Mouse (Mus musculus) embryo, embryonic 10 days (tissue): Measurements from ENCODE around the gene Loxl1.

Experiments
- DNase-seq: peaks from one replicate; pipeline ENCODE4 v3.0.0-alpha.2; 2015; ENCODE audit warnings: low spot score

The Loxl1 gene

DNA sequence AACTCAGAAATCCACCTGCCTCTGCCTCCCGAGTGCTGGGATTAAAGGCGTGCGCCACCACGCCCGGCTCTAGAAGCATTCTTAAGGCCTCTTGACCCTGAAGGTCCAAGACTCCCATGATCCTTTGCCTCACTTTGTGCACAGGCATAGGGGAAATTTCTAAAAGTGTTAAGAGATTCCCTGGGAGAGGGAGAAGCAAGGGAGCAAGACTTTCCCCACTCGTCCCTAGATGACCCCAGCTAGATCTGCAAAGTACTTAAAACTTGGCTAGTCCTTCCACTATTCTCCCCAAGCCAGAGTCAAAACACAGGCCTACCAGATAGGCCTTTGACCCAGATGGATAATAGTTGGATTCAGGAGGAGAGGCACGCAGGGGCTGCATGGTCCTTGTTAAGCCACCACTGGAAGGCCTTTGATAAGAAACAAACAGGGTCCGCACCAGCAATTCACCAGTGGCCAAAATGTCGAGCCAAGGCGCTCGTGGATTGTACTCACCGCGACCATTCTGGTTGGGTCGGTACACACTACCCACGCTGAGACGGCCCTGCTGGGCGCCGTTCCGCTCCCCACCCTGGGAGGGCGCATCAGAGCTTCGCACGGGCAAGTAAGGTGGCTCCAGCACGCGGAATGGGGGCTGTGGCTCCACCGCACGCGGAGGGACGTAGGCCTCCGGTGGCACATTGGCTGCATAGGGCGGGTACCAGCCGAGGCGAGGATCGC lies 1.6 kb downstream of the Loxl1 start:
- DNase-seq: peak; percentile 50

DNA sequence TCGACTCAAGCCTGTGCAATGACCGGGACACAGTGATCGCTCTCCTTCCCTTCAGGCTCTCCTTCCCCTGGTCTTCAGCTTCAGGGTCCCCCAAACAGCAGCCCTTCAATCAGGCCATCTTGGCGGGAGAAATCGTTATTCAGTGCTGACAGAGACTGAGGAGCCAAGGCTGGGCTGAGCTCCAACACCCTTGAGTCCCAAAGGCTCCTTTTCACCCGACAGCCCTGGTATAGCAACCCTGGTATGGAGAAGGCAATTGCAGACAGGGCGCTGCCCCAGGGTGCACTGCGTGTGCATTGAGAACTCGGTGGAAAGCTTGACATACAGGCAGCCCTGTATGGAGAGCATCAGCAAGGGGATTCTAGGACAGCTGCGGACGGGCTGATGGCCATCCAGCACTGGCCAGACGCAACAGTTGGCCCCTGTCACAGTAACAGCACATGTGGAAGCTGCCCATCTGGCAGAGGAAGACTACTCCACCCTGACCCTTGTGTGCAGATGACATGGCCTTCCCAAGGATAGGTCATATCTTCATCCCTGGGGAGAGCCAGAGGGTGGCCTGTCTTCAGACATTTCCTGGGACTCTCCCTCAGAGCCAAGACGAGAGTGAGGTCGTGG lies 2.8 kb downstream of the Loxl1 start:
- no peak for DNase-seq

DNA sequence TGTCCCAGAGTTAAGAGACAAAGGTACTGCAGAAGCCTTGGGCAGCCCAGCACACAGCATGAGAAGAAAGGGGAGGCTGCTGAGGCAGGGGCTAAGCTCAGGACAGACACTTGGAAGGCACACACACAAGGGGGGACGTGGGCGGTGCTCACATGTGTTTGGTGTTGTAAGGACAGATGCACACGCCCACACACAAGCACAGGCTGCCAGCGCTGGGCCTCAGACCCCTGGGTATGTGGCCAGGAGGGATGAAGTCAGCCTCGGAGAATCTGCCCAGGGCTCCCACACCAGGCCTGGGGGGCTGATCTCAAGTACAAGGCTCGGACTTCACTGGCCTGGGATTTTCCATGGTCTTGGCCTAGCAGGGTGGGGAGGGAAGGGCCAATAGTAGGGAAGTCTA lies 4.6 kb downstream of the Loxl1 start:
- DNase-seq: peak; percentile 57

DNA sequence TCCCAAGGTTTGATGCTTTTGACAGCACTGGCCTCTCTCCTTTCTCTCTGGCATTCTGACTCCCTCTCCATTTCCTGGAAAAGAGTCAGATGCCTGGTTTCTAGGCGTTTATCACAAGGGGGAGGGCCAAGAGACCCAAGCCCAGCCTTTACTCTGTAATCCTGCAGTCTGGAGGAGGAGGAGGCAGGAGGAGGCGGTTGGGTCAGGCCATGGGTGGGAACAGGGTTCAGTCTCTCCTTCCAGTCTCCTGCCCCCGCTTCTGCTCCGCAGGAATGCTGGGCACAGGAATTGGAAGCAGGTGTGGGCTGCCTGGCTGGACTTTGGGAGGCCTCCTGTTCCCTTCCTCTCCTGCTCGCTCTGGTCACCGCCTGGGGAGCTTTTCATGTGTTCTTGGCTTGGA lies 7.3 kb downstream of the Loxl1 start:
- peak; percentile 26 for DNase-seq

DNA sequence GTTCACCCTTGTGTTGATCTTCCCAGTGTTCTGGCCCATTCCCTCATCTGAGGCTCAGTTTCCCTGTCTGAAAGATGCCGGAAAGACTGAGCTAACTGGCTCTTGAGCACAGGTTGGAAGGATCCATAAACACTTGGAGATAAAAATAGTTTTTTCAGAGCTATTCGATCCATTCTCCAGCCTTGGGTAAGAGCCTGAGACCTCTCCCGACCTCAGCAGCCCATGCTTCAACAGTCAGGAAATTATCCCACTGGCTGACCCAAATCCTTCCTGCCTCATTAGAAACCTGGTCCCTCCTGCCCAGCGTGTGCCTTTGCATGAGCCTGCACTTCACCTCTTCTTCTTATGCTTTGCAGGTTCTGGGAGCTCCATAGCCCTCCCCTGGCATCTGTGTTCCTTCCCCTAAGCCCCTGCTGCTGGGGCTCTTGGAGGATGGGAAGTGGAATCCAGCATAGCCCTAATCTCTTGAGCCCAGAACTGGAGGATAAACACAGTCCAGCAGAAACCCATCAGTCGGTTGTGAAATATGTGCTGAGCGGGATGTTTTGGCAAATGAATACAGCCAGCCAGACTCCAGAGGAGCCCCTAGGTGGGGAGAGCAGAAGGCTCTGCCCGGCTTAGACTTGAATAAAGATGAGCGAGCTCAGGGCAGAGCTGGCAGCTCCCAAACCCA lies 9.3 kb downstream of the Loxl1 start:
- peak; percentile 26 for DNase-seq

DNA sequence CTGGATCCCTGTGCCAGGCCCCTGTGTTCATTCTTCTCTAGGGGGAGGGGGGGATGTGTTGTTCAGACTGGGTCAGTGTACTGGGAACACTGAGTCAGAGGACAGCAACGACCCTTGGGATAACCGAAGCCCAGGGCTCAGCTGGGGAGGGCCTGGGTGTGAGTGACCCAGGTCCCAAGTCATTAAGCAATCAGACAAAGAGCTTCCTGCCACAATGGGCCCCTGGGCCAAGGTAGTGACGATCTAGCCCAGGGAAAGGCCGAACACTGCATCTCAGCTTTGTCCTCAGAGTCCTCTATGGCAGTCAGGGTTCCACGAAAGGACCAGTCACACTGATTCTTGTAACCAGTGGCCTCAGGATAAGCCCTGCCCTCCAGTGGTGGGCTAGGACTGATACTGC lies 9.9 kb downstream of the Loxl1 start:
- DNase-seq: no peak

DNA sequence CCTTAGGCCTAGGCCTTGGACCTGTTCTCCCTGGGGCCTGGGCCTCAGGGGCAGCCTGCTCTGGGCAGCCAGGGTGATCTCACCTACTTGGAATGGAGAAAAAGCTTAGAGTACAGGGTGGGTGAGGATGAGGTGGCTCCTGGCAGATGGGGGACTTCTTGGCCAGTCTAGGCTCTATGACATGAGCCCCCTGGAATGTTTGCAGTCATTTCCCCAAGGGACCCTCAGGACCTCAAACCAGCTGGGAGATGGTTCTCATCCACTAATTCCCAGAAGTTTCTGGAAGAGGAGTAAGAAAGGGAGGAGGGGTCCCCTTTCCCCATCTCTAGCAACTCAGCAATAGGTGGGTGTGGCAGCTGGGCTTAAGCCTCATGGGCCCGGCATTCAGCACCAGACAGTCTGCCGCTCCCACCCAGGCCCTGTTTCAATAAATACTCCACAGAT lies 13.6 kb downstream of the Loxl1 start:
- no peak for DNase-seq

DNA sequence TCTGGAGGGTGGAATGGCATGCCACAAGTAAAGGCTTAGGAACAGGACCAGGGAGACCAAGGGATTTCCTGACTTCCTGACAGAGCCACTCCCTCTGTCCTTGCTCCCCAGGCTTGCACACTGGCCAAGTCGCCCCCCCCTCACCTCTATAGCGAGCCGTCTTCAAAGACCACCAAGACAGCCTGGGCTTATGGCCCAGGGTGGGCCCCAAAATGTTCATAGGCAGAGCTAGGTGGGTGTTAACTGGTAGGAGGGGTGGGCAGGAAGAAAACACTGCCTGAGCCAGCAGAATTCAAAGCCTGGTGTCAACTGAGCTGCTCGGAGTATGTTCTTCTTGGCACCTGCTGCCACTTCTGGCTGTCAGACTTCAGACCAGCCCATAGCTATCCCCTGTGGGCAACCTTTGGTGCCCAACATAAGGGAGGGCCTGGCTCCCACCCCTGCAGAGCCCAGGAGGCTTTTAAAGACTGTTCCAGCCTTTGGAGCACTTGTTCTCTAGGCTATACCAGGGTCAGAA lies 15.0 kb downstream of the Loxl1 start:
- DNase-seq: no peak

DNA sequence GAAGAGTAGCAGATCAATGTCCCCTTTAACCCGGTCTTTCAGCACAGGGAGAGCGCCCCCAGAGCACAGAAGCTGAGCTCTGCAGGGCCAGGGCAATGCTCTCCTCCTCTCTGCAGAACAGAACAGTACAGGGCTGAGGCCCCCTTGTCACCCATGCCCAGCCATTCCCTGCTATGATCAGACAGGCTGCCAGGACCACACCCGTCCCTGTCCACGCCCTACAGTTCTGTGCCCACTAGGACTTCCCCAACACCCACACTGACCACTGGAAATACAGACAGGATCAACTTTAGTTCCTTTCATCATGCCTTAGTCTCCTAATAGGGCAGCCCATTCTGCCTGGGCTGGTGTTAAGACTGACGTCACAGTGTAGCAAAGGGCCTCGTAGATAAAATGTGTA lies 15.9 kb downstream of the Loxl1 start:
- no peak for DNase-seq

DNA sequence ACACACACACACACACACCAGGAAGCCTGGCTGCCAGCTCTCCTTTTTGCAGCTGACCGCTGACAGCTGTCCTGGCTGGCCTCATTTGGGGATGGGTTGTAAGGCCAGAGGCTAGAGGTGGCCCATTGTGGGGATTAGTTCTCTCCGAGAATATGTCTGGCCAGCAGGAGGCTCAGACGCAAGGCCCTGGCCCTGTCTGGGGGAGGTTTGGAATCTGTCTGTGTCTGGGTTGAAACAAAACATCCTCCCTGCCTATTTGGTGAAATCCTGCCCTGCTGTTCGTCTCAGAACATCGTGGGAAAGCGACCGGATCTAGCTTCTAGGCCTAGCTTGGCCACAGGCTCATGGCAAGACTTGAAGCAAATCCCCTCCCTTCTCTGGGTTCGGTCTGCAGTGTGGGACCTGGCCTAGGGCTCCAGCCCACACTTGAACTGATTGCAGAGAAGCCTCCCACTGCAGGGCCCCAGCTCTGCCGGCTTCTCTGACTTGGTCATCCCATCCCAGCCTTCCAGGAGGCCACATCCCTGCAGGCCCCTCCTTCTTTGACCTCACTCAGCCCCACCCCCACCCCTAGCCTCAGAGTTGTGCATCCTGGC lies 17.1 kb downstream of the Loxl1 start:
- peak; percentile 61 for DNase-seq

DNA sequence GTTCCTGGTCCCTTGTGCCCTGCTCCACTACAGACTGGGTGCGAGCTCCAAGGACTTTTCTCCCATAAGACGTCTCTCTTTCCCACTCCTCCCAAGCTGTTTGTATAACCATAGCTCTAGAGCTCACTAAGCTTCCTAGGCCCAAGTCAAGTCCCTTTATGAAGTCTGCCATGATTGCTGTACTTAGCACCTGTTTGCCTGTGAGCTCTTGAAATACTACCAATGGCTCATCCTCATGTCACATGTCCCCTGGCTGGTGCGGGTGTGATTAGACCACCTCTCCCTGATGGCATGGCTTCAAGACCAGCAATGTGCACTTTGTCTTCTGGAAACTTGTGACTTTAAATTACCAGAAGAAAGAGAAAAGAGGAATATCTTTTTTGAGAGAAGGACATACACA lies 17.6 kb downstream of the Loxl1 start:
- DNase-seq: no peak

DNA sequence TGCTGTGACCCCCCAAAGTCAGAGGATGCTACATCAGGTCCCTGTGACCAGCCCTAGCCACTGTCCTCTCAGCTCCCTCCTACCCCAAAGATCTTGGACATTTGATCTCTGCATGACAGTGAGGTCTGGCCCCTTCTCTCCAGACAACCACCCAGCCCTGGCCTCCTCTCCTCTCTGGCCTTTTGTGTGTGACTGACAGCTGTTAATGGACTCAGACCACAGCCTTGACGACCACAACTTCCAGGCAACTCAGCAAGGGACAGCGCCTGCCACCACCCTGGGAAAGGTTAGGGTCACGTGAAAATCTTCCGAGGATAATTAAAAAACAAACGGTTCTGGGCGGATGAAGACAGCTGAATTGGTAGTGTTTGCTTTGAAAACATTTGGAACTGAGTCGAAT lies 18.5 kb downstream of the Loxl1 start:
- no peak for DNase-seq

DNA sequence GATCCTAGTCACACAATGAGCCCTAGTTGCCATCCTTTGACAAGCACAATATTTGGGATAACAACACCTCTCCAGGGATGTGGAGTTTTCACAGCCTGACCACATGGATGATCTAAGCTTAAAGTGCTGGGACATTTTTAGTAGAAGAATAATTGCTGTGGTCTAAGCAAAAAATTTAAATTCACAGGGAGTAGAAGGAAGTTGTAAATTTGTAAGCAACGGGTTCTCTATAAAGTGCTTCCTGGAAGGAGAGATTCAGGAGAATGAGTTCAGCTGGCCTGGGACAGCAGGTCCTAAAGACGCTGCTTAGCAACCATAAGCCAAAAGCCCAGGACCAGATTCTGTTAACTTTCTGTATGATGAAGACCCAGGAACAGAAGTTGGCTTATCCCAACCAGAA lies 23.1 kb downstream of the Loxl1 start:
- no peak for DNase-seq

DNA sequence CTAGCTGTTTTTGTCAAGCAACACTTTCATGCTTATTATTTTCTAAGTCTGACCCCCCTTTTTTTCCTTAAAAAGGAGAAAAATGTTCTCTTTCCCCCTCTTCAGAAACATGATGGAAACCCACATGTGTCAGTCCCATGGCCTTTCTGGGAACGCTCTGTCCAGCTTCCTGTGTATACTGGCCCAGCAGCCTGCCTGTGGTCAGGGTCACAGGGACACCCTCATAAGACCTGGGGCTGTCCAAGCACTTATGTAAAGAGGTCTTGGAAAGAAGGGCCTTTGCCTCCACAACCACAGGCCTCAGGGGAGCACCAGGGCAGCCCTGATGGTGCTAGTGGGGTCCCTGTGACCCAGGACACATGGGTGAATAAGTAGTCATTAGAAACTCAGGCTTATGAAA lies 23.9 kb downstream of the Loxl1 start:
- DNase-seq: no peak

DNA sequence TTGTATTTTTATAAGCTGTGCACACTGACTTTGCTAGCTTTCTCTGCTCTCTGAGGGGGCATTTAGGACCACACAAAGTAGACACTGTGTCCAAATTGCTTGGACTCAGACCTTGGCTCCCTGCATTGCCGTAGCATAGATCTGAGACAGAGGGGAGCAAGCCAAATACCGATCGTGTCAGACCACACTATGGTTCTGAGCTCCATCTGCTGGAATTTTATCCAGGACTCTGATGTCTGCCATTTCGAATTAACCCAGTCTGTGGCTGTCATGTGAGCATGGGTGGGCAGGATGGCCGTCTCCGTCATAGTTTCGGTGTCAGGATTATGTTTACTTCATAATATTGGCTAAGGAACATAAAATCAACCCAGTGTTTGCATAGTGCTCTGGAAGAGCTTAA lies 29.6 kb downstream of the Loxl1 start:
- DNase-seq: no peak

DNA sequence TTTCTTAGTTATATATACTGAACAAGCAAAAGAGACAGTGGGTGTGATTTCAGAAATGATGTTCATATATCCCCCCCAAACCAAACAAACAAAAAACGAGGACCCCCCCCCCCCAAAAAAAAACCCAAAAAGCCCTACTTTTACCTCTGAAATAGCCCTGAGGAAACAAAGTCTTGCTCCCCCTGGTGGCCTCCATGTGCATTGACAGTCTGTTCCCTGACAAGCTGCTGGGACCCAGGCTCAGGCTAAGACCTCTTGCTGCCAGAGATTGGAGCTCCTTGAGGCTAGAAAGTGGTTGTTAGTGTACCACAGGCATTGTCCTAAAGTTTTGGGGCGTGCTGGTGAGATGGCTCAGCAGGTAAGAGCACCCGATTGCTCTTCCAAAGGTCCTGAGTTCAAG lies 31.4 kb downstream of the Loxl1 start:
- peak; percentile 51 for DNase-seq

DNA sequence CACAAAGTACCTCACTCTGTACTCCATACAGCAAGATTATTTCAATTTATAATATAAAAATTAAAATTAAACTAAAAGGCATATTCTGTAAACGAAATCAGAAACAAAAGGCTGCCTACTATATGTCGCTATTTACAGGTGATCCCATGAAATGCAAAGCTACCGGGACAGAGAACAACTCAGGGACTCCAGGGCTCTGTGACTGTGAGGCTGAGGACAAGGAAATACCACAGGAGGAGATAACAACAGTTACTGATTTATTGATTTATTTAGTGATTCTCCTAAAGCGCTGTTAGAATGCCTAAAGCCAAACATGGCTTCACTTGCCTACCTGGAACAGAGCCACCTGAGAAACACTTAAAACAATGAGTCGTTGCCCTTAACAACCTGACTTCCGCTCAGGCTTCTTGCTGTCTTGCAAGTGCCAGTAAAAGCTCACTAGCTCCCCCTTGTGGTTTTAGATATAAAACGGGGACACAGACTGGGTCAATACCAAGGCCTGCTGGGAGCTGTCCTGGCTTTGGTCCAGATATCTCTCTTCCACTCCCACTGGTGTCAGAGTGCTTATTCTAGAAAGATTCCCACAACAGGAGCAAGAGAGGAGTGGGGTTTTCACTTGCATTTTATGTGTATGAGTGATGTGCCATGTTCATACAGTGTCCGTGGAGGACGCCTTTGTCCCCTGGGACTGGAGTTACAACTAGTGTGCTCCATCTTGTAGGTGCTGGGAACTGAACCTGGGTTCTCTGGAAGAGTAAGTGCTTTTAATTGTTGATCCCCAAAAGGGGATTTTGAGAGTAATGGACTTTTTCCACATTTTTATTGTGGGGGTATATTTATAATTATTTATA lies 32.5 kb downstream of the Loxl1 start:
- DNase-seq: peak; percentile 89

DNA sequence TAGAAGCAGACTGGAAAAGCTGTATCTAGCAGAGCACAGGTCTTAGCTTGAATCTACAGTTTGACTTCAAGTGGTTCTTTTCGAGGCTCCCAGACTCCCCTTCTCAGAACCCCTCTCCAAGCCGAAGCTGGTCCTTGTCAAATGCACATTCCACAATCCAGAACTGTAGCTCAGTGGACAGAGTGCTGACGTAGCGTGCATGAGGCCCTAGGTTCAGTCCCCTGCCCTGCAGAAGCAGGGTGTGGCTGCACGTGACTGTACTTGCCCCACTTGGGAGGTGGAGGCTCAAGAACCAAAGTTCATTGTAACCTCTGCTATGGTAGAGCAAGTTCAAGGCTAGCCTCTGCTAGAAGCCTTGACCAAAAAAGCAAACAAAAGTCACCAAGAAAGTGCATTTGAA lies 33.2 kb downstream of the Loxl1 start:
- no peak for DNase-seq

DNA sequence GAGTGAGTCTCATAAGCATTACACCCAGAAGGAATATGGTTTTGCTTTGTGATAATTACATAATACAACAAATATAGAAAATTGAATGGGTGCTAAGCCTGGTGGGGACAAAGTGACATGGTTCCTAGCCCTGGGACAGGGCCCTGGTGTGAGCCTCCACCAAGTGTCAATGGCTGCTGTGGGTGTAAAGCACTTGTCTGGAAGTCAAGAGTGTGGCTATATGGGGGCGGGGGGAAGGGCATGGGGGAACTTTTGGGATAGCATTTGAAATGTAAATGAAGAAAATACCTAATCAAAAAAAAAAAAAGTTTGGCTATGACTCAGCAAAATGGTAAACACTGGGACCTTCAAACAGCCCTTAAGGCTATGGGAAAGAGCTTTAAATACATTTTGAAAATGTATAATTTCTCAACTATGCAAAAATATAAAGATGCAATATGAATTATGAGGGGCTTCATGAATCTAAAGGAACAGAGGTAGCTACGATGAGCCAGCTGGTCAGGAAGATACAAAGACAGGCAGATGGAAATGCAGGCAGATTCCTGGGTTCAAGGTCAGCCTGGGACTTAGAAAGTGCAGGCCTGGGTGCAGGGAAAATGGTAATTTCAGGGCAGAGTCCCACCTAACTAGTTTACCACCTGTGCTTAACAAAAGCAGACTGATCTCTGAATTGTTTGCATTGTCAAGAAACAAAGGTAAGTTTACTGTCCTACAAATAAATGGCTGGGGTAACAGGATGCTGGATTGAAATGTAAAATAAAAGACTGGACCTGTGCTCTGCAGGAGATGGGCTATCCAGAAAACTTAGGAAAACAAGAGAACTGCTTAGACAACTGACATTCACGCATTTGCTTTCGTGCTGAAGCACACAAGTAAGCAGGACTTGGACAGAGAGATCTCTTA lies 33.9 kb downstream of the Loxl1 start:
- DNase-seq: no peak

DNA sequence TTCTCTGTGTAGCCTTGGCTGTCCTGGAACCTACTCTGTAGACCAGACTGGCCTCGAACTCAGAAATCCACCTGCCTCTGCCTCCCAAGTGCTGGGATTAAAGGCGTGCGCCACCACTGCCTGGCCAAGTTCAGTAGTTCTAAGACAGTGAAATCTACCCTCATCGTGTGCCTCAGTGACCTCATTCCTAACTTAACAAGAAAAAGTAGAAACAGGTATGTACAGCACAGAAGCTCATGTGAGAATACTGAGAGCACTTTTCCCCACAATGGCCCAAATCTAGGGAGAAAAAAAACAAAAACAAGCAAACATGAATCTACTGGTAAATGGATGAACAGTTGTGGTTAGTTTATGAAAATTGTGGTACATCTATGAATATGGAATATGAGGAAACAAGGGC lies 34.7 kb downstream of the Loxl1 start:
- no peak for DNase-seq

DNA sequence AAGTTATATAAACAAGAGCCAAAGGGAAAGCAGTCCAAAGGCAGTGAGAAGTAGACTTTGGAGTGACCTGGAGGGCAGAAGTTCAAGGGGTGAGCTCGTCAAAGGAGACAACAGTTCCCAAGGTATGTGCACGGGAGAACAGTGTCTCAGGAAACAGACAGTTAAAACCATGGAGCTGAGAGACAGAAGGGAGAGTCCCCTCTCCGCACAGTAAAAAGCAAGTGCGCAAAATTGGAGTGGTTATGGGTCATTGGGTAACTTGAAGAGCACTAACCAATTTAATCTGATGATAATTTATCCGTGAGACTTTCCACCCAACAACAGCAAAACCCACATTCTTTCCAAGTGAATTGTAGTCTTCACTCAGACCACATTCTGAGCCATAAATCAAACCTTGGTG lies 36.6 kb downstream of the Loxl1 start:
- no peak for DNase-seq
